Mouse (Mus musculus) heart, postnatal 0 days (tissue): ENCODE measurements around the gene Cse1l. TPM values are rescaled to one million over a fixed set of nuclear protein-coding genes. Genes with fewer than 3 reads are reported as not detected.

ENCODE experiments used
- ATAC-seq: fragments of 200-750 bp; cut with Nextera tagmentation; 2 replicates; pipeline ENCODE4 v1.8.0; 2017; ENCODE audit warnings: low read depth, moderate number of reproducible peaks, moderate library complexity; ENCODE audit not compliant: insufficient read depth
- DNase-seq: peaks from one replicate; pipeline ENCODE4 v3.0.0-alpha.2; 2016; ENCODE audit warnings: low spot score
- H3K27ac ChIP-seq: fragments of 300-500 bp; sonication (generic); 2 replicates; pipeline ENCODE4 v1.5.1; 2014; ENCODE audit warnings: low read depth, mild to moderate bottlenecking
- H3K27me3 ChIP-seq: fragments of 300-500 bp; sonication (generic); 2 replicates; pipeline ENCODE4 v1.6.1; 2014; ENCODE audit warnings: low read length, mixed read lengths; ENCODE audit not compliant: control insufficient read depth, insufficient read depth
- H3K36me3 ChIP-seq: fragments of 300-500 bp; sonication (generic); replicated peaks from 2 replicates; pipeline ENCODE4 v1.6.1; 2014; ENCODE audit warnings: low read length, mixed read lengths; ENCODE audit not compliant: control insufficient read depth, insufficient read depth
- H3K4me1 ChIP-seq: fragments of 300-500 bp; sonication (generic); 2 replicates; pipeline ENCODE4 v1.6.1; 2014; ENCODE audit warnings: antibody characterized with exemption; ENCODE audit not compliant: control insufficient read depth, insufficient read depth
- H3K4me2 ChIP-seq: fragments of 300-500 bp; sonication (generic); 2 replicates; pipeline ENCODE4 v1.6.1; 2014; ENCODE audit warnings: low read depth, mild to moderate bottlenecking, low read length, moderate library complexity
- H3K4me3 ChIP-seq: fragments of 300-500 bp; sonication (generic); 2 replicates; pipeline ENCODE4 v1.5.1; 2014; ENCODE audit warnings: low read depth, low read length
- H3K9ac ChIP-seq: fragments of 300-500 bp; sonication (generic); replicated peaks from 2 replicates; pipeline ENCODE4 v1.6.1; 2014; ENCODE audit warnings: low read depth, low read length, mixed read lengths
- H3K9me3 ChIP-seq: fragments of 300-500 bp; sonication (generic); replicated peaks from 2 replicates; pipeline ENCODE4 v1.6.1; 2016; ENCODE audit warnings: low read length; ENCODE audit not compliant: control insufficient read depth
- CTCF ChIP-seq: IDR thresholded peaks from 2 replicates; pipeline ENCODE4 v1.5.1; 2016; ENCODE audit warnings: antibody characterized with exemption, control low read depth, low read depth
- EP300 ChIP-seq: IDR thresholded peaks from 2 replicates; pipeline ENCODE4 v1.6.1; 2016; ENCODE audit warnings: antibody characterized with exemption, low read depth
- WGBS: fragments of 180-500 bp; shearing (Covaris S2); extraction: QIAGEN DNeasy Blood & Tissue Kit; methylation state at CpG from one replicate; pipeline ENCODE4 v1.1.7; 2014; 5-methylcytosine and 5-hydroxymethylcytosine counted together
- polyA plus RNA-seq: library from polyadenylated mRNA; unstranded; fragments of >200 nt; fragmentation: Nextera tagmentation; extraction: Ambion mirVana; gene quantifications from 2 replicates; pipeline ENCODE4 v1.2.1, GENCODE M21; 2015
- total RNA-seq: library from RNA; depleted of rRNA; stranded (reverse); fragments of >200 nt; gene quantifications from 2 replicates; pipeline ENCODE4 v1.2.3, GENCODE M21; 2014; ENCODE audit warnings: low replicate concordance

The Cse1l gene
- total and polyA plus RNA-seq, 2 experiments from 2014 or later, result 41.2 to 64.2 TPM

DNA sequence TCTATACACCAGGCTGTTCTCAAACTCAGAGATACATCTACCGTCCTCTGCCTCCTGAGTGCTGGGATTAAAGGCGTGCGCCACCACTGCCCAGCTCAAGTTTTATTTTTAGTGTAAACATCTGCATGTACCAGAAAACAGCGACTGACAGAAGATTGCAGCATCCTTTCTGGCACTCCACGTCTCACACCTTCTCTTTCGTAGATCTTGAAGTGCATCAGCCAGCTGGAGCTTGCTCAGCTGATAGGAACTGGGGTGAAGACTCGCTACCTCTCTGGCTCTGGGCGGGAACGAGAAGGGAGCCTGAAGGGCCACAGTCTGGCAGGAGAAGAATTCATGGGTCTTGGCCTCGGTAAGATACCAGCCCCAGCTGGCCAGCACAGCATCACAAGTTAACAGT is 40.4 kb upstream of the Cse1l start:
- H3K27ac ChIP-seq, result no peak overlapping the region
- H3K9ac ChIP-seq, result no peak overlapping the region
- no peaks in the 10 kb centered on the region for H3K9me3 ChIP-seq
- 41% methylated on average over 10 of the region's 10 CpGs for WGBS
- TF ChIP-seq CTCF, result no peak
- TF ChIP-seq EP300, result no peak
- no peak for DNase-seq
- ATAC-seq, result no peak
- peaks cover 99% of the 10 kb centered on the region for H3K36me3 ChIP-seq
- no peak overlapping the region for H3K4me2 ChIP-seq
- no peak overlapping the region for H3K4me3 ChIP-seq
- H3K4me1 ChIP-seq, result peaks cover 4% of the 10 kb centered on the region
- no peaks in the 10 kb centered on the region for H3K27me3 ChIP-seq

GRCm38 (mm10) chr2:166870271-166870865 is 35.5 kb upstream of the Cse1l start:
- H3K36me3 ChIP-seq, result peaks cover 89% of the 10 kb centered on the region

GRCm38 (mm10) chr2:166870899-166871298 is 34.9 kb upstream of the Cse1l start:
- DNase-seq, result no peak
- H3K4me1 ChIP-seq, result peaks cover under 1% of the 10 kb centered on the region; the same call in 1 of the 2 replicates
- no peaks in the 10 kb centered on the region for H3K27me3 ChIP-seq
- no peak for TF ChIP-seq CTCF
- no peak for TF ChIP-seq EP300
- no peak overlapping the region for H3K4me3 ChIP-seq
- no peak for ATAC-seq
- peaks cover 89% of the 10 kb centered on the region for H3K36me3 ChIP-seq
- H3K9ac ChIP-seq, result no peak overlapping the region
- no peak overlapping the region for H3K27ac ChIP-seq
- no peaks in the 10 kb centered on the region for H3K9me3 ChIP-seq
- H3K4me2 ChIP-seq, result no peak overlapping the region
- 42% methylated on average over 10 of the region's 10 CpGs for WGBS

More at GRCm38 (mm10) chr2:166870271-166870865, 35.5 kb upstream of the Cse1l start:
- H3K27ac ChIP-seq, result no peak overlapping the region
- H3K27me3 ChIP-seq, result no peaks in the 10 kb centered on the region
- ATAC-seq (no peak), DNase-seq (no peak)
- H3K9ac ChIP-seq, result no peak overlapping the region
- 72% methylated on average over 20 of the region's 20 CpGs for WGBS
- H3K4me1 ChIP-seq, result peaks cover 4% of the 10 kb centered on the region; the same call in 1 of the 2 replicates
- no peak overlapping the region for H3K4me3 ChIP-seq
- no peak overlapping the region for H3K4me2 ChIP-seq
- TF ChIP-seq EP300 (no peak), CTCF (no peak)
- H3K9me3 ChIP-seq, result no peaks in the 10 kb centered on the region

GRCm38 (mm10) chr2:166874675-166875280 is 31.1 kb upstream of the Cse1l start:
- WGBS, result 74% methylated on average over 10 of the region's 10 CpGs
- Histone ChIP-seq H3K9ac (no peak overlapping the region), H3K4me2 (no peak overlapping the region), H3K4me3 (no peak overlapping the region), H3K27ac (no peak overlapping the region), H3K36me3 (peaks cover 85% of the 10 kb centered on the region), H3K27me3 (no peaks in the 10 kb centered on the region), H3K9me3 (no peaks in the 10 kb centered on the region), H3K4me1 (no peaks in the 10 kb centered on the region)
- ATAC-seq (no peak), DNase-seq (no peak)
- no peak for TF ChIP-seq CTCF
- TF ChIP-seq EP300, result no peak

DNA sequence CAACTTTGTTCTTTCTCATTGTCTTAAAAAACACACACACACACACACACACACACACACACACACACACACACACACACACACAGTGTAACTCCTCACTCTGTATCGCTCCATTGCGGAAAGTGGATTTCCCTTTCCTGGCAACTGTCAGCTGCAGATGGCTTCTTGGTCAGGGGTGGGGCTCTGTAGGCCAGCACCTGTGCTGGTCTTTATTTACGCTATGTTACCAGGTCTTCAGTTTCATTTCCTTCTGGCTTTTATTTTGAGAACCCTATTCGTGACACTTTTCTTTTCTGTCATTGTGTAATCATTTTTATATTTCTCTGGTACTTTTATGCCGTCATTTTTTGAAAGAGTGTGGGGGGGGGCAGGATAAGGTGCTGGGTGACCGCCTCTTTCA is 30.3 kb upstream of the Cse1l start:
- H3K4me3 ChIP-seq, result no peak overlapping the region
- DNase-seq (no peak), ATAC-seq (no peak)
- no peaks in the 10 kb centered on the region for H3K4me1 ChIP-seq
- no peaks in the 10 kb centered on the region for H3K27me3 ChIP-seq
- H3K9ac ChIP-seq, result no peak overlapping the region
- TF ChIP-seq CTCF (no peak), EP300 (no peak)
- peaks cover 83% of the 10 kb centered on the region for H3K36me3 ChIP-seq
- 82% methylated on average over 6 of the region's 6 CpGs for WGBS
- H3K27ac ChIP-seq, result no peak overlapping the region
- H3K9me3 ChIP-seq, result no peaks in the 10 kb centered on the region
- no peak overlapping the region for H3K4me2 ChIP-seq
